Mouse (Mus musculus): ENCODE results near the gene Tfam. TPM values are rescaled to one million over a fixed set of nuclear protein-coding genes. Genes with fewer than 3 reads are reported as not detected.

The Tfam gene
- polyA plus RNA-seq, 1 experiment from 2014 or later = 49.9 TPM

Other genes starting within 250 kb of the Tfam start
- 24.7 and 25.9 TPM in 2 replicates for gene Bicc1, start 78.6 kb downstream of the Tfam start, polyA plus RNA-seq (2014; fragmentation: Nextera tagmentation; extraction: Ambion mirVana)
- 74.3 and 74.4 TPM in 2 replicates for gene Ube2d1, start 47.0 kb upstream of the Tfam start, polyA plus RNA-seq (2014; fragmentation: Nextera tagmentation; extraction: Ambion mirVana)
- gene Cisd1, start 106.7 kb upstream of the Tfam start, polyA plus RNA-seq (2014; fragmentation: Nextera tagmentation; extraction: Ambion mirVana) = 217 and 220 TPM in 2 replicates
- 8.7 and 8.8 TPM in 2 replicates for gene Ipmk, start 109.5 kb upstream of the Tfam start, polyA plus RNA-seq (2014; fragmentation: Nextera tagmentation; extraction: Ambion mirVana)